Mouse (Mus musculus): ENCODE measurements around the gene Pnpla2.

- no peak for TF ChIP-seq CTCF (conservative IDR thresholded peaks at IDR 0.05; ENCODE audit: insufficient read depth, insufficient read length, low read depth, low read length)
- TF ChIP-seq POLR2A (IDR thresholded peaks at IDR 0.05; ENCODE audit: low read depth, low read length): no peak
Measured at GRCm38 (mm10) chr7:141482531-141483024, 27.6 kb downstream of the Pnpla2 start.
